Mouse (Mus musculus) embryonic facial prominence, embryonic 15.5 days (tissue): ENCODE measurements at regions not wholly inside any gene's neighbourhood (a gene's known extent, or its start where the extent isn't known, plus 50 kb on each side); places are given as distances from the start of the nearest gene placed in this dataset.

Source experiments
- ATAC-seq: fragments of 200-750 bp; cut with Nextera tagmentation; 2 replicates; pipeline ENCODE4 v1.8.0; 2017; ENCODE audit warnings: low read depth, moderate TSS enrichment; ENCODE audit not compliant: insufficient number of reproducible peaks, low FRiP score, low TSS enrichment
- H3K27ac ChIP-seq: fragments of 300-500 bp; sonication (generic); replicated peaks from 2 replicates; pipeline ENCODE4 v1.5.1; 2015; ENCODE audit warnings: mild to moderate bottlenecking, inconsistent platforms
- H3K27me3 ChIP-seq: fragments of 300-500 bp; sonication (generic); 2 replicates; pipeline ENCODE4 v1.6.1; 2015; ENCODE audit warnings: inconsistent platforms
- H3K36me3 ChIP-seq: fragments of 300-500 bp; sonication (generic); 2 replicates; pipeline ENCODE4 v1.6.1; 2015; ENCODE audit warnings: mild to moderate bottlenecking, inconsistent platforms
- H3K4me1 ChIP-seq: fragments of 300-500 bp; sonication (generic); 2 replicates; pipeline ENCODE4 v1.6.1; 2015; ENCODE audit warnings: inconsistent platforms
- H3K4me2 ChIP-seq: fragments of 300-500 bp; sonication (generic); replicated peaks from 2 replicates; pipeline ENCODE4 v1.6.1; 2015; ENCODE audit warnings: mild to moderate bottlenecking, inconsistent platforms
- H3K4me3 ChIP-seq: fragments of 300-500 bp; sonication (generic); replicated peaks from 2 replicates; pipeline ENCODE4 v1.5.1; 2015; ENCODE audit warnings: mild to moderate bottlenecking, inconsistent platforms
- H3K9ac ChIP-seq: fragments of 300-500 bp; sonication (generic); 2 replicates; pipeline ENCODE4 v1.6.1; 2015; ENCODE audit warnings: inconsistent platforms
- H3K9me3 ChIP-seq: fragments of 300-500 bp; sonication (generic); replicated peaks from 2 replicates; pipeline ENCODE4 v1.6.1; 2016; ENCODE audit warnings: inconsistent platforms
- WGBS: fragments of 180-500 bp; shearing (Covaris S2); methylation state at CpG from one replicate; pipeline ENCODE4 v1.1.7; 2015; 5-methylcytosine and 5-hydroxymethylcytosine counted together

GRCm38 (mm10) chr5:53381492-53382199 is 84.3 kb upstream of the Rbpj start:
- peak overlapping the region; percentile 55 for H3K27ac ChIP-seq
- 40% methylated on average over 13 of the region's 13 CpGs for WGBS
- no peak overlapping the region for H3K4me3 ChIP-seq
- H3K36me3 ChIP-seq, result no peaks in the 10 kb centered on the region
- ATAC-seq, result no peak
- H3K9ac ChIP-seq, result no peak overlapping the region
- H3K27me3 ChIP-seq, result no peaks in the 10 kb centered on the region
- no peaks in the 10 kb centered on the region for H3K9me3 ChIP-seq
- peaks cover 55% of the 10 kb centered on the region for H3K4me1 ChIP-seq
- H3K4me2 ChIP-seq, result peak overlapping the region; percentile 20

GRCm38 (mm10) chr5:53384026-53384425 is 81.9 kb upstream of the Rbpj start:
- no peak for ATAC-seq
- no peaks in the 10 kb centered on the region for H3K27me3 ChIP-seq
- 94% methylated on average over 7 of the region's 7 CpGs for WGBS

GRCm38 (mm10) chr5:53385513-53386148 is 80.3 kb upstream of the Rbpj start:
- no peak for ATAC-seq
- Histone ChIP-seq H3K36me3 (no peaks in the 10 kb centered on the region), H3K27ac (no peak overlapping the region), H3K27me3 (no peaks in the 10 kb centered on the region), H3K9me3 (no peaks in the 10 kb centered on the region), H3K4me2 (no peak overlapping the region), H3K4me3 (no peak overlapping the region), H3K4me1 (peaks cover 16% of the 10 kb centered on the region), H3K9ac (no peak overlapping the region)
- WGBS, result 83% methylated on average over 3 of the region's 3 CpGs

More at GRCm38 (mm10) chr5:53384026-53384425, 81.9 kb upstream of the Rbpj start:
- Histone ChIP-seq H3K4me3 (no peak overlapping the region), H3K4me1 (peaks cover 31% of the 10 kb centered on the region), H3K9me3 (no peaks in the 10 kb centered on the region), H3K36me3 (no peaks in the 10 kb centered on the region), H3K9ac (no peak overlapping the region), H3K4me2 (no peak overlapping the region), H3K27ac (no peak overlapping the region)

GRCm38 (mm10) chr5:53393571-53393970 is 72.4 kb upstream of the Rbpj start:
- no peak for ATAC-seq

GRCm38 (mm10) chr5:53394560-53394959 is 71.4 kb upstream of the Rbpj start:
- H3K27ac ChIP-seq, result no peak overlapping the region
- H3K9ac ChIP-seq, result no peak overlapping the region
- WGBS, result 84% methylated on average over 3 of the region's 3 CpGs
- H3K4me3 ChIP-seq, result no peak overlapping the region
- no peaks in the 10 kb centered on the region for H3K36me3 ChIP-seq
- H3K9me3 ChIP-seq, result no peaks in the 10 kb centered on the region
- no peak overlapping the region for H3K4me2 ChIP-seq
- H3K4me1 ChIP-seq, result no peaks in the 10 kb centered on the region
- no peak for ATAC-seq
- H3K27me3 ChIP-seq, result no peaks in the 10 kb centered on the region

More at GRCm38 (mm10) chr5:53393571-53393970, 72.4 kb upstream of the Rbpj start:
- no peaks in the 10 kb centered on the region for H3K27me3 ChIP-seq
- no peaks in the 10 kb centered on the region for H3K9me3 ChIP-seq
- H3K27ac ChIP-seq, result no peak overlapping the region
- 73% methylated on average over 2 of the region's 2 CpGs for WGBS
- H3K4me1 ChIP-seq, result no peaks in the 10 kb centered on the region
- no peaks in the 10 kb centered on the region for H3K36me3 ChIP-seq
- no peak overlapping the region for H3K9ac ChIP-seq
- H3K4me2 ChIP-seq, result no peak overlapping the region
- no peak overlapping the region for H3K4me3 ChIP-seq

- H3K9ac ChIP-seq, result no peak overlapping the region
- no peak overlapping the region for H3K27ac ChIP-seq
- H3K9me3 ChIP-seq, result no peaks in the 10 kb centered on the region
- H3K4me1 ChIP-seq, result no peaks in the 10 kb centered on the region
- no peaks in the 10 kb centered on the region for H3K27me3 ChIP-seq
- no peak overlapping the region for H3K4me2 ChIP-seq
- H3K36me3 ChIP-seq, result no peaks in the 10 kb centered on the region
- no peak overlapping the region for H3K4me3 ChIP-seq
- no peak for ATAC-seq
- 77% methylated on average over 8 of the region's 8 CpGs for WGBS
Measured at GRCm38 (mm10) chr5:53398428-53399058, 67.4 kb upstream of the Rbpj start.

GRCm38 (mm10) chr5:53401093-53401492 is 64.9 kb upstream of the Rbpj start:
- no peak overlapping the region for H3K4me3 ChIP-seq
- H3K4me1 ChIP-seq, result no peaks in the 10 kb centered on the region
- WGBS, result 70% methylated on average over 4 of the region's 4 CpGs
- H3K36me3 ChIP-seq, result no peaks in the 10 kb centered on the region
- H3K9me3 ChIP-seq, result no peaks in the 10 kb centered on the region
- no peak overlapping the region for H3K9ac ChIP-seq
- no peaks in the 10 kb centered on the region for H3K27me3 ChIP-seq
- ATAC-seq, result no peak
- H3K27ac ChIP-seq, result no peak overlapping the region
- no peak overlapping the region for H3K4me2 ChIP-seq

GRCm38 (mm10) chr5:53402022-53402421 is 63.9 kb upstream of the Rbpj start:
- WGBS, result 85% methylated on average over 4 of the region's 4 CpGs
- H3K4me1 ChIP-seq, result no peaks in the 10 kb centered on the region
- ATAC-seq, result no peak

GRCm38 (mm10) chr5:53402619-53403151 is 63.3 kb upstream of the Rbpj start:
- no peak for ATAC-seq
- H3K4me1 ChIP-seq, result no peaks in the 10 kb centered on the region
- H3K27me3 ChIP-seq, result no peaks in the 10 kb centered on the region
- WGBS, result 83% methylated on average over 9 of the region's 9 CpGs
- no peaks in the 10 kb centered on the region for H3K36me3 ChIP-seq
- no peak overlapping the region for H3K4me3 ChIP-seq
- no peak overlapping the region for H3K27ac ChIP-seq
- H3K9me3 ChIP-seq, result no peaks in the 10 kb centered on the region
- no peak overlapping the region for H3K4me2 ChIP-seq
- H3K9ac ChIP-seq, result no peak overlapping the region

More at GRCm38 (mm10) chr5:53402022-53402421, 63.9 kb upstream of the Rbpj start:
- H3K9ac ChIP-seq, result no peak overlapping the region
- H3K9me3 ChIP-seq, result no peaks in the 10 kb centered on the region
- no peak overlapping the region for H3K4me3 ChIP-seq
- H3K27me3 ChIP-seq, result no peaks in the 10 kb centered on the region
- no peak overlapping the region for H3K27ac ChIP-seq
- no peaks in the 10 kb centered on the region for H3K36me3 ChIP-seq
- H3K4me2 ChIP-seq, result no peak overlapping the region

- 78% methylated on average over 5 of the region's 5 CpGs for WGBS
- H3K27ac ChIP-seq, result no peak overlapping the region
- no peak overlapping the region for H3K4me3 ChIP-seq
- H3K9me3 ChIP-seq, result no peaks in the 10 kb centered on the region
- H3K27me3 ChIP-seq, result no peaks in the 10 kb centered on the region
- no peak for ATAC-seq
- H3K4me2 ChIP-seq, result no peak overlapping the region
- H3K9ac ChIP-seq, result no peak overlapping the region
- H3K36me3 ChIP-seq, result no peaks in the 10 kb centered on the region
- no peaks in the 10 kb centered on the region for H3K4me1 ChIP-seq
Measured at GRCm38 (mm10) chr5:53405929-53406328, 60.0 kb upstream of the Rbpj start.

GRCm38 (mm10) chr5:53407646-53408045 is 58.3 kb upstream of the Rbpj start:
- Histone ChIP-seq H3K27ac (no peak overlapping the region), H3K4me3 (no peak overlapping the region), H3K9me3 (no peaks in the 10 kb centered on the region), H3K4me1 (no peaks in the 10 kb centered on the region), H3K36me3 (no peaks in the 10 kb centered on the region), H3K9ac (no peak overlapping the region), H3K4me2 (no peak overlapping the region), H3K27me3 (no peaks in the 10 kb centered on the region)
- ATAC-seq, result no peak
- 68% methylated on average over 2 of the region's 2 CpGs for WGBS
